Comparison of ENCODE assay signal across 13 mouse cellular contexts in genomic region chr8:85029271-85029670, GRCm38 (mm10). TPM values are rescaled to one million over a fixed set of nuclear protein-coding genes. Genes with fewer than 3 reads are reported as not detected.
DNase-seq lines count a peak whose midpoint lies in the region; ATAC-seq and TF ChIP-seq lines count a peak whose summit lies in the region.
"Had no signal": no experiment of that assay in that cellular context is flagged by ENCODE, and none has a peak within 500 bp of the region (broad histone marks: within the 10 kb centered on the region; RNA-seq: fewer than 3 reads in every experiment).

No protein-coding gene starts in this region.

- peak; percentile 10 to 21 for DNase-seq in heart, adult 18-20 months
- DNase-seq in heart, postnatal 4 days: no peak
- no peak for DNase-seq in ES-E14 (ENCODE audit: low read depth, low spot score)
- DNase-seq in liver, embryonic 13.5 days: no peak
- no peak for DNase-seq in retina, embryonic 14.5 days (ENCODE audit: low spot score)
- no peak for DNase-seq in left cerebral cortex, postnatal 14 days (ENCODE audit: low spot score in 2 of 2)
- DNase-seq in lung, adult 2 months: no peak
- DNase-seq: right cerebral cortex, postnatal 4 days had no signal

- in situ Hi-C loops in ES-E14 (cut with MboI; ENCODE audit: low sequenced_read_pairs in 2 of 2, unreplicated experiment in 2 of 2): no loop called here

- H3K27ac ChIP-seq in ES-E14 (ENCODE audit: insufficient read depth, low read depth, low read length, poor library complexity, severe bottlenecking): no peak overlapping the region
- H3K27ac ChIP-seq in heart, embryonic 14.5 days (replicated peaks in 1 of 2; ENCODE audit: control insufficient read depth in 1 of 2, insufficient read depth in 1 of 2, low read depth in 2 of 2, low read length in 2 of 2): no peak overlapping the region
- peak overlapping the region; percentile 97; the same call in 1 of the 2 replicates for H3K27ac ChIP-seq in liver, embryonic 13.5 days

- peaks cover 0 to 14% of the 10 kb centered on the region in 2 experiments; a peak in 3 of 4 replicates for H3K4me1 ChIP-seq in ES-E14 (ENCODE audit: control insufficient read depth in 2 of 2, insufficient read depth in 2 of 2, low read length in 2 of 2, poor library complexity in 1 of 2)
- peaks cover 11 to 29% of the 10 kb centered on the region in 2 experiments for H3K4me1 ChIP-seq in heart, embryonic 14.5 days (ENCODE audit: control insufficient read depth in 2 of 2, insufficient read depth in 2 of 2, low read length in 2 of 2)
- H3K4me1 ChIP-seq in liver, embryonic 13.5 days (replicated peaks): peaks cover 64% of the 10 kb centered on the region
- H3K4me1 ChIP-seq in lung, adult 2 months (ENCODE audit: control insufficient read depth, insufficient read depth, low read length): peaks cover 12% of the 10 kb centered on the region

- TF ChIP-seq POLR2A in lung, adult 2 months (IDR thresholded peaks at IDR 0.05; ENCODE audit: borderline replicate concordance, extremely low read depth, low read depth, low read length): no peak

- intact Hi-C loops in left cerebral cortex, postnatal 14 days (cut with DNase I): no loop called here

- H3K36me3 ChIP-seq in ES-E14 (ENCODE audit: control insufficient read depth, insufficient read depth, low read length, poor library complexity, severe bottlenecking): peaks cover 27% of the 10 kb centered on the region
- H3K36me3 ChIP-seq in heart, embryonic 14.5 days (ENCODE audit: control insufficient read depth, insufficient read depth, low read length): peaks cover 53% of the 10 kb centered on the region
- H3K36me3 ChIP-seq in liver, embryonic 13.5 days: peaks cover 55% of the 10 kb centered on the region

- H3K4me3 ChIP-seq in ES-E14 (ENCODE audit: insufficient read depth in 1 of 2, low read depth in 1 of 2, low read length in 2 of 2, poor library complexity in 1 of 2, severe bottlenecking in 1 of 2): no peak overlapping the region; a peak in 1 of 4 replicates
- H3K4me3 ChIP-seq in heart, embryonic 14.5 days (ENCODE audit: control insufficient read depth in 1 of 2, insufficient read depth in 1 of 2, low read depth in 1 of 2, low read length in 2 of 2): no peak overlapping the region
- H3K4me3 ChIP-seq in liver, embryonic 13.5 days (replicated peaks): peak overlapping the region; percentile 100
- H3K4me3 ChIP-seq in lung, adult 2 months (replicated peaks; ENCODE audit: extremely low read depth, low read depth, low read length): no peak overlapping the region

- WGBS in heart, embryonic 14.5 days: 85% methylated on average over 14 of the region's 14 CpGs
- 85% methylated on average over 14 of the region's 14 CpGs for WGBS in liver, embryonic 13.5 days (ENCODE audit: insufficient replicate concordance)
- WGBS in lung, adult 2 months: 65% methylated on average over 14 of the region's 14 CpGs

- peak overlapping the region; percentile 44; the same call in 1 of the 2 replicates for H3K9ac ChIP-seq in ES-E14 (ENCODE audit: insufficient read depth, low read depth, low read length, poor library complexity, severe bottlenecking)
- peak overlapping the region; percentile 98; the same call in 1 of the 2 replicates for H3K9ac ChIP-seq in heart, embryonic 14.5 days (ENCODE audit: low read length)
- peak overlapping the region; percentile 100; the same call in 1 of the 2 replicates for H3K9ac ChIP-seq in liver, embryonic 13.5 days

- peak overlapping the region; percentile 94; the same call in 1 of the 2 replicates for H3K4me2 ChIP-seq in heart, embryonic 14.5 days (ENCODE audit: low read length)
- H3K4me2 ChIP-seq in liver, embryonic 13.5 days: peak overlapping the region; percentile 92

- ATAC-seq in heart, embryonic 14.5 days (ENCODE audit: insufficient number of reproducible peaks, insufficient read depth, low FRiP score, low read depth): no peak
- ATAC-seq in liver, embryonic 13.5 days (ENCODE audit: low read depth): no peak

- H3K27me3 ChIP-seq in heart, embryonic 14.5 days (ENCODE audit: control insufficient read depth, insufficient read depth, low read length): no peaks in the 10 kb centered on the region
- H3K27me3 ChIP-seq in liver, embryonic 13.5 days: no peaks in the 10 kb centered on the region
- H3K27me3 ChIP-seq: CH12.LX had no signal

- TF ChIP-seq CTCF in lung, adult 2 months (IDR thresholded peaks at IDR 0.05; ENCODE audit: insufficient read depth, low read length): no peak

- no peaks in the 10 kb centered on the region for H3K9me3 ChIP-seq in ES-E14 (ENCODE audit: control insufficient read depth, insufficient read depth, low read depth, low read length)
- H3K9me3 ChIP-seq in heart, embryonic 14.5 days (ENCODE audit: control insufficient read depth, low read length): no peaks in the 10 kb centered on the region
- H3K9me3 ChIP-seq in liver, embryonic 13.5 days (replicated peaks): no peaks in the 10 kb centered on the region

TF ChIP-seq in ES-E14, 5 proteins besides CTCF, POLR2A, EP300 and RAD21:
- TF ChIP-seq ZNF384 (IDR thresholded peaks at IDR 0.05; ENCODE audit: low read depth, low read length): no peak
- TF ChIP-seq MAFK (IDR thresholded peaks at IDR 0.05; ENCODE audit: insufficient read depth, low read depth, low read length): no peak
- no peak for TF ChIP-seq HCFC1 (IDR thresholded peaks at IDR 0.05; ENCODE audit: borderline replicate concordance, insufficient read depth, low read length)
- TF ChIP-seq CHD2 (IDR thresholded peaks at IDR 0.05; ENCODE audit: low read depth, low read length): no peak
- no peak for TF ChIP-seq ZC3H11A (IDR thresholded peaks at IDR 0.05; ENCODE audit: borderline replicate concordance, low read depth, low read length)
TF ChIP-seq in ES-E14: peak in this region for 0.

RNA-seq across cellular contexts. Expression of gene Trir, which starts 2.6 kb away (rescaled TPM):
- 10 to 100 TPM; 84.5 to 87.7 TPM for total RNA-seq in heart, adult 18-20 months (2021)
- total RNA-seq in heart, postnatal 4 days (2021): 100 to 1,000 TPM; 132 to 133 TPM
- total RNA-seq in ES-E14 (2012; rRNA removed): 161 and 181 TPM in 2 replicates
- polyA plus RNA-seq in heart, embryonic 14.5 days (2014; fragmentation: Nextera tagmentation; extraction: Ambion mirVana): 92.0 and 95.9 TPM in 2 replicates
- 83.1 and 91.4 TPM in 2 replicates for polyA plus RNA-seq in liver, embryonic 13.5 days (2015; fragmentation: Nextera tagmentation; extraction: Ambion mirVana)
- total RNA-seq in left cerebral cortex, postnatal 14 days (2021): 100 to 1,000 TPM; 128 to 146 TPM
- 96.9 and 99.1 TPM in 2 replicates for polyA plus RNA-seq in lung, adult 2 months (2012; rRNA removed)

RNA-seq across cellular contexts. Expression of gene Asna1, which starts 4.2 kb away (rescaled TPM):
- 10 to 100 TPM; 64.7 to 67.3 TPM for total RNA-seq in heart, adult 18-20 months (2021)
- total RNA-seq in heart, postnatal 4 days (2021): 10 to 100 TPM; 82.3 to 85.2 TPM
- total RNA-seq in ES-E14 (2012; rRNA removed): 237 and 266 TPM in 2 replicates
- polyA plus RNA-seq in heart, embryonic 14.5 days (2014; fragmentation: Nextera tagmentation; extraction: Ambion mirVana): 91.5 and 109 TPM in 2 replicates
- 80.1 and 81.5 TPM in 2 replicates for polyA plus RNA-seq in liver, embryonic 13.5 days (2015; fragmentation: Nextera tagmentation; extraction: Ambion mirVana)
- total RNA-seq in left cerebral cortex, postnatal 14 days (2021): 100 to 1,000 TPM; 116 to 117 TPM
- polyA plus RNA-seq in lung, adult 2 months (2012; rRNA removed): 87.2 and 128 TPM in 2 replicates

RNA-seq across cellular contexts. Expression of gene Tnpo2, which starts 7.4 kb away (rescaled TPM):
- total RNA-seq in heart, adult 18-20 months (2021): 10 to 100 TPM; 24.1 to 31.2 TPM
- 10 to 100 TPM; 36.4 to 41.0 TPM for total RNA-seq in heart, postnatal 4 days (2021)
- total RNA-seq in ES-E14 (2012; rRNA removed): 88.4 and 101 TPM in 2 replicates
- 13.0 and 15.2 TPM in 2 replicates for polyA plus RNA-seq in heart, embryonic 14.5 days (2014; fragmentation: Nextera tagmentation; extraction: Ambion mirVana)
- polyA plus RNA-seq in liver, embryonic 13.5 days (2015; fragmentation: Nextera tagmentation; extraction: Ambion mirVana): 24.0 and 28.2 TPM in 2 replicates
- total RNA-seq in left cerebral cortex, postnatal 14 days (2021): 100 to 1,000 TPM; 165 to 171 TPM
- 49.1 and 68.3 TPM in 2 replicates for polyA plus RNA-seq in lung, adult 2 months (2012; rRNA removed)

RNA-seq across cellular contexts. Expression of gene Best2, which starts 14.9 kb away (rescaled TPM):
- total RNA-seq in heart, adult 18-20 months (2021): not detected
- total RNA-seq in heart, postnatal 4 days (2021): not detected
- 0.22 and 0.48 TPM in 2 replicates for total RNA-seq in ES-E14 (2012; rRNA removed)
- polyA plus RNA-seq in heart, embryonic 14.5 days (2014; fragmentation: Nextera tagmentation; extraction: Ambion mirVana): not detected in 2 replicates
- polyA plus RNA-seq in liver, embryonic 13.5 days (2015; fragmentation: Nextera tagmentation; extraction: Ambion mirVana): not detected in 2 replicates
- not detected for total RNA-seq in left cerebral cortex, postnatal 14 days (2021)
- polyA plus RNA-seq in lung, adult 2 months (2012; rRNA removed): 0.13 and 0.23 TPM in 2 replicates
- total RNA-seq: adrenal gland, postnatal 4 days; CH12.LX; megakaryocyte-erythroid progenitor cell, adult 5-6 weeks had no signal
- polyA plus RNA-seq: embryonic facial prominence, embryonic 11.5 days had no signal

RNA-seq across cellular contexts. Expression of gene Fbxw9, which starts 30.6 kb away (rescaled TPM):
- total RNA-seq in heart, adult 18-20 months (2021): 1 to 10 TPM; 2.7 to 3.2 TPM
- 10 to 100 TPM; 14.1 to 15.1 TPM for total RNA-seq in heart, postnatal 4 days (2021)
- total RNA-seq in ES-E14 (2012; rRNA removed): 49.3 and 86.0 TPM in 2 replicates
- polyA plus RNA-seq in heart, embryonic 14.5 days (2014; fragmentation: Nextera tagmentation; extraction: Ambion mirVana): 16.6 and 21.6 TPM in 2 replicates
- polyA plus RNA-seq in liver, embryonic 13.5 days (2015; fragmentation: Nextera tagmentation; extraction: Ambion mirVana): 8.7 and 9.0 TPM in 2 replicates
- 10 to 100 TPM; 38.3 to 39.9 TPM for total RNA-seq in left cerebral cortex, postnatal 14 days (2021)
- polyA plus RNA-seq in lung, adult 2 months (2012; rRNA removed): 42.5 and 44.7 TPM in 2 replicates

Comparison
In these comparisons a context has a peak if more than half of its experiments do, and no peak if none do; other contexts are left out.
1. DNase-seq: peak in heart, adult 18-20 months (2 of 2); none in heart, postnatal 4 days (single experiment), ES-E14 (single experiment), liver, embryonic 13.5 days (single experiment), retina, embryonic 14.5 days (single experiment), left cerebral cortex, postnatal 14 days (0 of 2) and lung, adult 2 months (single experiment).
2. H3K9ac ChIP-seq: peak in every context shown above with its lines; median percentile 100 in liver, embryonic 13.5 days; 98 in heart, embryonic 14.5 days; 44 in ES-E14.